Mouse (Mus musculus) thymus, adult 18-20 months (tissue): ENCODE results near the gene Dock3.

ENCODE experiments used
- DNase-seq, 2 experiments: peaks; one replicate each; pipeline ENCODE4 v3.0.0; 2022; ENCODE audit warnings: mixed read lengths in 2 of 2

Gene Dock3

GRCm38 (mm10) chr9:107231539-107232139 lies at the start of gene Dock3:
Gene Dock3 (minus strand): TSS chr9:107231909.
- no peak for DNase-seq

GRCm38 (mm10) chr9:107280322-107281027 lies 48.8 kb upstream of the Dock3 start:
- no peak for DNase-seq

GRCm38 (mm10) chr9:107279378-107280321 lies 47.9 kb upstream of the Dock3 start:
- no peak for DNase-seq

- DNase-seq, result no peak
Observed at GRCm38 (mm10) chr9:107278527-107279377, 47.0 kb upstream of the Dock3 start.

GRCm38 (mm10) chr9:107278126-107278525 lies 46.4 kb upstream of the Dock3 start:
- DNase-seq, result no peak

- no peak for DNase-seq
Observed at GRCm38 (mm10) chr9:107277603-107278002, 45.9 kb upstream of the Dock3 start.

GRCm38 (mm10) chr9:107275710-107276109 lies 44.0 kb upstream of the Dock3 start:
- no peak for DNase-seq

GRCm38 (mm10) chr9:107274751-107275150 lies 43.0 kb upstream of the Dock3 start:
- no peak for DNase-seq

GRCm38 (mm10) chr9:107273184-107273583 lies 41.5 kb upstream of the Dock3 start:
- DNase-seq, result no peak

- no peak for DNase-seq
Observed at GRCm38 (mm10) chr9:107272284-107272683, 40.6 kb upstream of the Dock3 start.

- DNase-seq, result no peak
Observed at GRCm38 (mm10) chr9:107271177-107271938, 39.6 kb upstream of the Dock3 start.

- no peak for DNase-seq
Observed at GRCm38 (mm10) chr9:107269772-107270171, 38.1 kb upstream of the Dock3 start.

GRCm38 (mm10) chr9:107267721-107268402 lies 36.2 kb upstream of the Dock3 start:
- DNase-seq, result no peak

- no peak for DNase-seq
Observed at GRCm38 (mm10) chr9:107267028-107267427, 35.3 kb upstream of the Dock3 start.

- no peak for DNase-seq
Observed at GRCm38 (mm10) chr9:107264731-107265130, 33.0 kb upstream of the Dock3 start.

GRCm38 (mm10) chr9:107263912-107264311 lies 32.2 kb upstream of the Dock3 start:
- DNase-seq, result no peak

GRCm38 (mm10) chr9:107262375-107262774 lies 30.7 kb upstream of the Dock3 start:
- no peak for DNase-seq

- no peak for DNase-seq
Observed at GRCm38 (mm10) chr9:107261792-107262191, 30.1 kb upstream of the Dock3 start.

GRCm38 (mm10) chr9:107260836-107261235 lies 29.1 kb upstream of the Dock3 start:
- DNase-seq, result no peak

- no peak for DNase-seq
Observed at GRCm38 (mm10) chr9:107260429-107260828, 28.7 kb upstream of the Dock3 start.

- no peak for DNase-seq
Observed at GRCm38 (mm10) chr9:107259571-107259970, 27.9 kb upstream of the Dock3 start.
